Comparison of ENCODE assay signal across 8 mouse cellular contexts in genomic region chr5:120440733-120441132, GRCm38 (mm10). TPM values are rescaled to one million over a fixed set of nuclear protein-coding genes. Genes with fewer than 3 reads are reported as not detected.
DNase-seq lines count a peak whose midpoint lies in the region; ATAC-seq lines count a peak whose summit lies in the region.

No protein-coding gene starts in this region.

- no peaks in the 10 kb centered on the region for H3K9me3 ChIP-seq in heart, embryonic 13.5 days
- H3K9me3 ChIP-seq in liver, embryonic 12.5 days (replicated peaks) = no peaks in the 10 kb centered on the region
- H3K9me3 ChIP-seq in neural tube, embryonic 11.5 days (ENCODE audit: control insufficient read depth, low read length) = no peaks in the 10 kb centered on the region
- H3K9me3 ChIP-seq in stomach, embryonic 16.5 days (replicated peaks; ENCODE audit: control insufficient read depth, low read length) = no peaks in the 10 kb centered on the region; the same call in 1 of the 2 replicates

- DNase-seq in CD4-positive helper T cell, adult 2 months (ENCODE audit: low read depth, low spot score) = peak; percentile 74
- DNase-seq in brain, embryonic 18.5 days (ENCODE audit: low read depth, low spot score) = peak; percentile 64
- DNase-seq in fibroblast of lung, adult 2 months (ENCODE audit: low read depth) = peak; percentile 34
- peak; percentile 86 for DNase-seq in kidney, postnatal 14 days
- peak; percentile 93 for DNase-seq in neural tube, embryonic 11.5 days (ENCODE audit: low spot score)

- no peak for ATAC-seq in heart, embryonic 13.5 days (ENCODE audit: extremely low read depth, insufficient number of reproducible peaks, low FRiP score, low TSS enrichment)
- no peak for ATAC-seq in liver, embryonic 12.5 days
- peak; percentile 70; the same call in 1 of the 2 replicates for ATAC-seq in neural tube, embryonic 11.5 days (ENCODE audit: insufficient read depth, low FRiP score, low TSS enrichment)
- 0 out of 2 replicates have a peak, but pooled peaks have one; percentile 27 for ATAC-seq in stomach, embryonic 16.5 days (ENCODE audit: insufficient read depth, low FRiP score)

- no peaks in the 10 kb centered on the region for H3K36me3 ChIP-seq in heart, embryonic 13.5 days
- no peaks in the 10 kb centered on the region for H3K36me3 ChIP-seq in liver, embryonic 12.5 days
- no peaks in the 10 kb centered on the region for H3K36me3 ChIP-seq in neural tube, embryonic 11.5 days (ENCODE audit: control insufficient read depth, insufficient read depth, low read length)
- no peaks in the 10 kb centered on the region for H3K36me3 ChIP-seq in stomach, embryonic 16.5 days (ENCODE audit: control insufficient read depth, insufficient read depth, low read length)

- no peak overlapping the region for H3K27ac ChIP-seq in heart, embryonic 13.5 days (replicated peaks)
- no peak overlapping the region for H3K27ac ChIP-seq in liver, embryonic 12.5 days
- no peak overlapping the region for H3K27ac ChIP-seq in neural tube, embryonic 11.5 days (ENCODE audit: low read depth, low read length)
- H3K27ac ChIP-seq in stomach, embryonic 16.5 days (ENCODE audit: low read length) = no peak overlapping the region

- peaks cover 27% of the 10 kb centered on the region for H3K4me1 ChIP-seq in heart, embryonic 13.5 days
- H3K4me1 ChIP-seq in liver, embryonic 12.5 days = peaks cover 17% of the 10 kb centered on the region
- H3K4me1 ChIP-seq in neural tube, embryonic 11.5 days (ENCODE audit: control insufficient read depth, insufficient read depth, low read length) = peaks cover 15% of the 10 kb centered on the region
- peaks cover 11% of the 10 kb centered on the region for H3K4me1 ChIP-seq in stomach, embryonic 16.5 days (ENCODE audit: control insufficient read depth, insufficient read depth, low read length)

- WGBS in heart, embryonic 13.5 days = 6% methylated on average over 14 of the region's 14 CpGs
- 4% methylated on average over 14 of the region's 14 CpGs for WGBS in liver, embryonic 12.5 days (ENCODE audit: insufficient replicate concordance)
- WGBS in neural tube, embryonic 11.5 days = 2% methylated on average over 13 of the region's 14 CpGs
- 5% methylated on average over 14 of the region's 14 CpGs for WGBS in stomach, embryonic 16.5 days

- peak overlapping the region; percentile 71 for H3K4me2 ChIP-seq in heart, embryonic 13.5 days
- H3K4me2 ChIP-seq in liver, embryonic 12.5 days = peak overlapping the region; percentile 36
- peak overlapping the region; percentile 52 for H3K4me2 ChIP-seq in neural tube, embryonic 11.5 days (ENCODE audit: low read depth)
- peak overlapping the region; percentile 45 for H3K4me2 ChIP-seq in stomach, embryonic 16.5 days (ENCODE audit: low read depth, low read length)

- H3K9ac ChIP-seq in heart, embryonic 13.5 days = no peak overlapping the region
- no peak overlapping the region for H3K9ac ChIP-seq in liver, embryonic 12.5 days
- H3K9ac ChIP-seq in neural tube, embryonic 11.5 days (ENCODE audit: low read length) = no peak overlapping the region
- no peak overlapping the region for H3K9ac ChIP-seq in stomach, embryonic 16.5 days (ENCODE audit: low read length)

- H3K4me3 ChIP-seq in heart, embryonic 13.5 days = peak overlapping the region; percentile 48
- peak overlapping the region; percentile 30 for H3K4me3 ChIP-seq in liver, embryonic 12.5 days
- H3K4me3 ChIP-seq in neural tube, embryonic 11.5 days (ENCODE audit: low read depth, low read length) = peak overlapping the region; percentile 31; the same call in 1 of the 2 replicates
- peak overlapping the region; percentile 33 for H3K4me3 ChIP-seq in stomach, embryonic 16.5 days (replicated peaks; ENCODE audit: low read length)

- H3K27me3 ChIP-seq in heart, embryonic 13.5 days (replicated peaks) = peaks cover 96% of the 10 kb centered on the region
- H3K27me3 ChIP-seq in liver, embryonic 12.5 days (replicated peaks) = peaks cover 97% of the 10 kb centered on the region
- H3K27me3 ChIP-seq in neural tube, embryonic 11.5 days (ENCODE audit: control insufficient read depth, insufficient read depth, low read length) = peaks cover 47% of the 10 kb centered on the region
- peaks cover 56% of the 10 kb centered on the region for H3K27me3 ChIP-seq in stomach, embryonic 16.5 days (ENCODE audit: control insufficient read depth, insufficient read depth, low read length)

RNA-seq across cellular contexts. Expression of gene Lhx5, which starts 9.2 kb away (rescaled TPM):
- polyA plus RNA-seq in heart, embryonic 13.5 days (2015; fragmentation: Nextera tagmentation; extraction: Ambion mirVana) = not detected in 2 replicates
- not detected in 2 replicates for polyA plus RNA-seq in liver, embryonic 12.5 days (2016; fragmentation: Nextera tagmentation; extraction: Ambion mirVana)
- 29.9 and 31.2 TPM in 2 replicates for polyA plus RNA-seq in neural tube, embryonic 11.5 days (2014; fragmentation: Nextera tagmentation; extraction: Ambion mirVana)
- polyA plus RNA-seq in stomach, embryonic 16.5 days (2015; fragmentation: Nextera tagmentation; extraction: Ambion mirVana) = 0.06 and 0.07 TPM in 2 replicates

RNA-seq across cellular contexts. Expression of gene Sdsl, which starts 31.9 kb away (rescaled TPM):
- 10.9 and 11.3 TPM in 2 replicates for polyA plus RNA-seq in heart, embryonic 13.5 days (2015; fragmentation: Nextera tagmentation; extraction: Ambion mirVana)
- 1.1 TPM in 2 replicates for polyA plus RNA-seq in liver, embryonic 12.5 days (2016; fragmentation: Nextera tagmentation; extraction: Ambion mirVana)
- 5.3 and 5.9 TPM in 2 replicates for polyA plus RNA-seq in neural tube, embryonic 11.5 days (2014; fragmentation: Nextera tagmentation; extraction: Ambion mirVana)
- 16.4 and 16.7 TPM in 2 replicates for polyA plus RNA-seq in stomach, embryonic 16.5 days (2015; fragmentation: Nextera tagmentation; extraction: Ambion mirVana)

RNA-seq across cellular contexts. Expression of gene Sds, which starts 35.6 kb away (rescaled TPM):
- polyA plus RNA-seq in heart, embryonic 13.5 days (2015; fragmentation: Nextera tagmentation; extraction: Ambion mirVana) = 0.25 TPM in 1 of 2 replicates, not detected in the other
- polyA plus RNA-seq in liver, embryonic 12.5 days (2016; fragmentation: Nextera tagmentation; extraction: Ambion mirVana) = not detected in 2 replicates
- not detected in 2 replicates for polyA plus RNA-seq in neural tube, embryonic 11.5 days (2014; fragmentation: Nextera tagmentation; extraction: Ambion mirVana)
- polyA plus RNA-seq in stomach, embryonic 16.5 days (2015; fragmentation: Nextera tagmentation; extraction: Ambion mirVana) = 0.18 and 0.70 TPM in 2 replicates

Comparison
In these comparisons a context has a peak if more than half of its experiments do, and no peak if none do; other contexts are left out.
1. DNase-seq: peak in every context shown above with its lines; median percentile 93 in neural tube, embryonic 11.5 days; 86 in kidney, postnatal 14 days; 74 in CD4-positive helper T cell, adult 2 months; 64 in brain, embryonic 18.5 days; 34 in fibroblast of lung, adult 2 months.
2. ATAC-seq: peak in neural tube, embryonic 11.5 days (single experiment) and stomach, embryonic 16.5 days (single experiment); none in heart, embryonic 13.5 days (single experiment) and liver, embryonic 12.5 days (single experiment).
3. RNA of gene Lhx5, which starts 9.2 kb away (polyA plus RNA-seq): 29.9 to 31.2 TPM in neural tube, embryonic 11.5 days; 0.06 to 0.07 TPM in stomach, embryonic 16.5 days, not detected in heart, embryonic 13.5 days and not detected in liver, embryonic 12.5 days; every median in the first group is over 10 times any median in the second.
4. Peak in every context shown above with its lines, with median percentiles within 50 percentile points of each other: H3K4me2 ChIP-seq and H3K4me3 ChIP-seq.